Mouse (Mus musculus) myocyte (in vitro differentiated cells): ENCODE measurements around the gene Add3. TPM values are rescaled to one million over a fixed set of nuclear protein-coding genes. Genes with fewer than 3 reads are reported as not detected.
A peak's percentile ranks its signal among the peaks of the same experiment; 100 is the strongest.

Experiments
- H3K27me3 ChIP-seq: one replicate; pipeline ENCODE4 v1.6.1; 2011; ENCODE audit not compliant: control insufficient read depth, insufficient read depth, insufficient read length
- H3K36me3 ChIP-seq: one replicate; pipeline ENCODE4 v1.6.1; 2011; ENCODE audit not compliant: control insufficient read depth, insufficient read depth
- H3K4me2 ChIP-seq: one replicate; pipeline ENCODE4 v1.6.1; 2011; ENCODE audit warnings: low read depth, control low read depth
- H3K4me3 ChIP-seq: one replicate; pipeline ENCODE4 v1.5.1; 2011; ENCODE audit warnings: mild to moderate bottlenecking, control low read depth, moderate library complexity
- H3K79me2 ChIP-seq: one replicate; pipeline ENCODE4 v1.6.1; 2011; ENCODE audit not compliant: control insufficient read depth, insufficient read depth
- H3ac ChIP-seq: one replicate; pipeline ENCODE4 v1.6.1; 2011; ENCODE audit not compliant: control insufficient read depth, insufficient read length
- CEBPB ChIP-seq: IDR thresholded peaks from 2 replicates; pipeline ENCODE4 v1.6.1; 2011; ENCODE audit warnings: mild to moderate bottlenecking, moderate library complexity; ENCODE audit not compliant: poor library complexity, insufficient read depth, severe bottlenecking
- E2F4 ChIP-seq: IDR thresholded peaks from one replicate; pipeline ENCODE4 v1.6.1; 2011; ENCODE audit warnings: mild to moderate bottlenecking, control low read depth, moderate library complexity; ENCODE audit not compliant: insufficient read depth
- MAX ChIP-seq: IDR thresholded peaks from one replicate; pipeline ENCODE4 v1.6.1; 2011; ENCODE audit warnings: low read depth, mild to moderate bottlenecking, control low read depth
- MYOD1 ChIP-seq, 3 experiments: IDR thresholded peaks; one replicate each; pipeline ENCODE4 v1.6.1; 2011; ENCODE audit warnings: control low read depth in 2 of 3, low read depth in 2 of 3, mild to moderate bottlenecking in 2 of 3, moderate library complexity in 1 of 3; ENCODE audit not compliant: insufficient read length in 2 of 3, control insufficient read depth in 1 of 3
- MYOG ChIP-seq, 3 experiments: IDR thresholded peaks; one replicate each; pipeline ENCODE4 v1.6.1; 2011; ENCODE audit warnings: control low read depth in 2 of 3, low read depth in 2 of 3, mild to moderate bottlenecking in 2 of 3; ENCODE audit not compliant: insufficient read length in 2 of 3, control insufficient read depth in 1 of 3, insufficient read depth in 1 of 3
- POLR2A ChIP-seq: IDR thresholded peaks from one replicate; pipeline ENCODE4 v1.6.1; 2011; ENCODE audit warnings: low read depth, mild to moderate bottlenecking, control low read depth, moderate library complexity; ENCODE audit not compliant: insufficient read length
- POLR2AphosphoS2 ChIP-seq: IDR thresholded peaks from one replicate; pipeline ENCODE4 v1.6.1; 2011; ENCODE audit warnings: low read depth, control low read depth; ENCODE audit not compliant: insufficient read length
- REST ChIP-seq: IDR thresholded peaks from one replicate; pipeline ENCODE4 v1.6.1; 2011; ENCODE audit warnings: mild to moderate bottlenecking, control low read depth, moderate library complexity; ENCODE audit not compliant: insufficient read depth, insufficient read length
- SRF ChIP-seq: IDR thresholded peaks from one replicate; pipeline ENCODE4 v1.6.1; 2011; ENCODE audit warnings: low read depth; ENCODE audit not compliant: control insufficient read depth, insufficient read length
- TCF12 ChIP-seq: IDR thresholded peaks from one replicate; pipeline ENCODE4 v1.6.1; 2011; ENCODE audit warnings: mild to moderate bottlenecking, control low read depth; ENCODE audit not compliant: poor library complexity, insufficient read depth, severe bottlenecking
- TCF3 ChIP-seq: IDR thresholded peaks from one replicate; pipeline ENCODE4 v1.6.1; 2011; ENCODE audit warnings: low read depth, control low read depth; ENCODE audit not compliant: insufficient read length
- USF1 ChIP-seq: IDR thresholded peaks from one replicate; pipeline ENCODE4 v1.6.1; 2011; ENCODE audit warnings: low read depth, mild to moderate bottlenecking, control low read depth, moderate library complexity
- polyA plus RNA-seq: library from polyadenylated mRNA; unstranded; fragments of >200 nt; fragmentation: generic; extraction: Trizol; gene quantifications from one replicate; pipeline ENCODE4 v1.2.1, GENCODE M21; 2012; ENCODE audit warnings: missing spikeins

Gene Add3
- polyA plus RNA-seq: 8.3 TPM

DNA sequence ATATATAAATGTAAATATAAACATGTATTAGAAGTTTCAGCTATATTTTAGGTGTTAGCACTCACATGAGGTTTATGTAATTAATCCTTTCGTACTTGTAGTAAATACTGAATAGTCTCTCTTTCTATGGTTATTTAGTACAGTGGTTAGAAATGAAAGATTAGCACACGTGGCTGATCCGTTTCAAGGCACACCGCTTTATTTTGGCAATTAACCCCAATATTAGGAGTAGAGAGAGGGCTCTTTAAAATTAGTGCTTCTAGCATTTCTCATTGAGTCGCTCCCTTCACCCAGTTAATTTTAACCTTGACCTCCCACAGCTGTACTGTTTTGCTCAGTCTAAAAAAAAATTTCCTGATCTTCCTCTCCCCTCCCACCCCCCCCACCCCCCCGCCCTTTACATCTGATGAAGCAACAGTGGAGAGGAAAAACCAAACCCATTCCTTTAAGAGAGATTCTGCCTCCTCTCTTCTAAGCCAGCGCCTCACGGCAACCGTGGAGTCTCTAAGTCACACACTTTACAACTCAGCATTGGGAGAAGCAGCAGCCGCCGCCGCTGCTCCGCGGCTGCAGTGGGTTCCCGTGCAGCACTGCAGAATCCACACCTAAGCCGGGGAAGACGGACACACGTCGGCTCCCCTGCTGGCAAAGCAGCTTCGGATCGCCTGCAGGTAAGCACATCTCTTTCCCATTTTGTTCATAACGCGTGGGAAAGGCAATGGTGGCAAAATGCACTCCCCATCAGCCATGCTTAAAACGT, at the start of gene Add3:
Add3 (plus strand) TSS at position 400 of the 760 bp plus-strand sequence.
- Histone ChIP-seq H3K4me3 (peak within 1 kb of the TSS; percentile 29), H3K79me2 (no peaks in the 10 kb centered on the region), H3K27me3 (peaks cover 9% of the 10 kb centered on the region), H3ac (no peak within 1 kb of the TSS), H3K36me3 (no peaks in the 10 kb centered on the region), H3K4me2 (peak within 1 kb of the TSS; percentile 100)
- TF ChIP-seq TCF3 (no peak), POLR2AphosphoS2 (no peak), SRF (no peak), MYOD1 (IDR thresholded peaks at IDR 0.05; ENCODE audit: control insufficient read depth in 1 of 3, insufficient read length in 2 of 3, low read depth in 2 of 3) (no peak), POLR2A (no peak), REST (no peak), USF1 (no peak), E2F4 (no peak)

DNA sequence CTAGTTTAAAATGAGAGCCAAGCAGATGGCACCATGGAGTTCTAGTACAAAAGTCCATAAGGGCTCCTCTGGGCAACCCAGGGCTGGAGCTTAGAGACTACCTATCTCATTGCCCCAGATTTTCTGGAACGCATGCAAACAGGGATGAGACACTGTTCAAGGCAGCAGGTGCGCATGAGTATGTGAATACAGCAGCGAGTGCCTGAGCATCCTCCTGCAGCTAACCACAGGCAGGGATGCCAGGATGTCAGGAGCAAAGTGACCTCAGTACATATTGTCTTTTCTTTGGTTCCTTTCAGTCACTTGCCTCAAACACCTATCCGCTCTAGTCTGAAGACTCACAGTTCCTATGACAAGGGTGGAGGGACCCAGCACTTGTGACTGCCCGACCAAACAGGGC, 49.6 kb upstream of the Add3 start:
- no peak overlapping the region for H3K4me2 ChIP-seq
- no peaks in the 10 kb centered on the region for H3K36me3 ChIP-seq
- no peak overlapping the region for H3ac ChIP-seq
- TF ChIP-seq REST (no peak), TCF12 (no peak), CEBPB (no peak)
- H3K4me3 ChIP-seq: no peak overlapping the region
- no peaks in the 10 kb centered on the region for H3K79me2 ChIP-seq
- peaks cover 20% of the 10 kb centered on the region for H3K27me3 ChIP-seq

DNA sequence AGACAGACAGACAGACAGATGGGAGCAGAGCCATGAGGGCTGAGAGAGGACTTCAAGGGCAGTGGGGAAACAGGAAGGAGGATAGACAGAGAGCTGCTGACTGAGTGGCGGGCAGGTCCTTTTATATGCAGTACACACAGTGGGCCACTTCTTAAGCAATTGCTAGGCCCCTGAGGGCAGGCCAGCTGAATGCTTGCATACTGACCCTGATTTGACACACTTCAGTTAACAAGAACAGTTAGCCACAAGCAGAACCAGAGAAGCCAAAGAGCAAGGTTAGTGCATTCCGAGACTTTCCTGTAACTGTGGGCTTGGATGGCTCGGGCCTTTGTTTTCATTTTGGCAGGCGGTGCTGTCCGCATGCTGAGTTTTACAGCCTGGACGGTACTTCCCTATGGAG, 48.0 kb upstream of the Add3 start:
- Histone ChIP-seq H3K27me3 (peaks cover 20% of the 10 kb centered on the region), H3K4me2 (no peak overlapping the region), H3K4me3 (no peak overlapping the region), H3ac (no peak overlapping the region), H3K36me3 (no peaks in the 10 kb centered on the region), H3K79me2 (no peaks in the 10 kb centered on the region)
- TF ChIP-seq MAX (no peak), TCF12 (no peak), MYOD1 (IDR thresholded peaks at IDR 0.05; ENCODE audit: control insufficient read depth in 1 of 3, insufficient read length in 2 of 3, low read depth in 2 of 3) (no peak), POLR2A (no peak), USF1 (no peak), CEBPB (no peak), TCF3 (no peak), SRF (no peak), POLR2AphosphoS2 (no peak)

DNA sequence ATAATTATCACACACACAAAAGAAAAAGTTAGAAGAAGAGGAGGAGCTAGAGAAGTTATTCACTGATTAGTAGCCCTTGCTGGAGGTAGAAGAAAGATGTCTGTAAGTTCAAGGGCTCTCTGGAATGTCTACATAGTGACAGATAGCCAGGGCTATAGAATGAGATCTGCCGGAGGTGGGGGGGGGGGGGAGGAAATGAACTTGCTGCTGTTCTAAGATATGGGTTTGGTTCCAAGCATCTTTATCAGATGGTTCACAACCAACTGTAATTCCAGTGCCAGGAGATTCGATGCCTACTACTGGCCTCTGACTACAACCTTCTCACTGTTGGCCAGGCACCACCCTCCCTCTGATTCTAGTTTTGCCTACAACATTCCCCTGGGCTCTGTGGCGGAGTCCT, 46.9 kb upstream of the Add3 start:
- no peak overlapping the region for H3K4me2 ChIP-seq
- H3ac ChIP-seq: no peak overlapping the region
- peaks cover 21% of the 10 kb centered on the region for H3K27me3 ChIP-seq
- no peaks in the 10 kb centered on the region for H3K79me2 ChIP-seq
- H3K36me3 ChIP-seq: no peaks in the 10 kb centered on the region
- TF ChIP-seq POLR2AphosphoS2: no peak
- no peak for TF ChIP-seq MYOD1 (IDR thresholded peaks at IDR 0.05; ENCODE audit: control insufficient read depth in 1 of 3, insufficient read length in 2 of 3, low read depth in 2 of 3)
- TF ChIP-seq MAX: no peak
- no peak for TF ChIP-seq REST
- no peak for TF ChIP-seq TCF3
- TF ChIP-seq USF1: no peak
- no peak for TF ChIP-seq POLR2A
- no peak for TF ChIP-seq TCF12
- no peak for TF ChIP-seq CEBPB
- no peak for TF ChIP-seq SRF
- TF ChIP-seq E2F4: no peak
- TF ChIP-seq MYOG (IDR thresholded peaks at IDR 0.05; ENCODE audit: control insufficient read depth in 1 of 3, insufficient read depth in 1 of 3, insufficient read length in 2 of 3, low read depth in 2 of 3): no peak
- H3K4me3 ChIP-seq: no peak overlapping the region

DNA sequence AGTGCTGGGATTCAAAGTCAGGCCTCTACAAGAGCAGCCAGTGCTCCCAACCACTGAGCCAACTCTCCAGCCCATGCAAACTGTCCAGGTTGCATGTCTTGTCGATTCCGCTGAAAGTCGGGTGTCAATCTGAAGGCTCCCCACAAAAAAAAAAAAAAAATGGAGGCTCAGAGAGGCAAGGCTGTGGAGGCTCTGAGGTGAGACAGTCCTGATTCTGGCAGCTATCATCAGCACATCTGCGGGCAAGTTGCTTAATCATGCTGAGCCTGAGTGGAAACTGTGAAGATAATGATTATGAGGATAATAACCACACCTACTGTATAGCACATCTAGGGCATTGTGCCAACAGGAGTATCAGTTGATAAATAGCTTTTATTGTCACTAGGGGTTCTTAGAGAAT, 45.6 kb upstream of the Add3 start:
- TF ChIP-seq MYOD1 (IDR thresholded peaks at IDR 0.05; ENCODE audit: control insufficient read depth in 1 of 3, insufficient read length in 2 of 3, low read depth in 2 of 3) (no peak), E2F4 (no peak)
- H3K79me2 ChIP-seq: no peaks in the 10 kb centered on the region
- H3K4me3 ChIP-seq: no peak overlapping the region
- no peak overlapping the region for H3ac ChIP-seq
- no peaks in the 10 kb centered on the region for H3K36me3 ChIP-seq
- H3K4me2 ChIP-seq: no peak overlapping the region
- peaks cover 21% of the 10 kb centered on the region for H3K27me3 ChIP-seq
